Mouse (Mus musculus) erythroblast, embryonic 14.5 days (primary cell): ENCODE measurements at regions not wholly inside any gene's neighbourhood (a gene's known extent, or its start where the extent isn't known, plus 50 kb on each side); places are given as distances from the start of the nearest gene placed in this dataset.

Experiments used
- H3K27me3 ChIP-seq: 2 replicates; pipeline ENCODE4 v1.6.1; 2012; ENCODE audit warnings: inconsistent platforms; ENCODE audit not compliant: control insufficient read depth
- H3K36me3 ChIP-seq: 2 replicates; pipeline ENCODE4 v1.6.1; 2012; ENCODE audit warnings: mild to moderate bottlenecking, inconsistent platforms; ENCODE audit not compliant: control insufficient read depth
- H3K4me1 ChIP-seq: 2 replicates; pipeline ENCODE4 v1.6.1; 2012; ENCODE audit warnings: inconsistent platforms; ENCODE audit not compliant: control insufficient read depth
- H3K4me3 ChIP-seq: replicated peaks from 2 replicates; pipeline ENCODE3; 2012; ENCODE audit warnings: moderate library complexity, mild to moderate bottlenecking, inconsistent platforms
- H3K9me3 ChIP-seq: 2 replicates; pipeline ENCODE4 v1.6.1; 2012; ENCODE audit warnings: low read length, inconsistent platforms, mixed read lengths; ENCODE audit not compliant: control insufficient read depth
- GATA1 ChIP-seq: IDR thresholded peaks from 2 replicates; pipeline ENCODE4 v1.6.1; 2012; ENCODE audit warnings: low read length, inconsistent platforms, mixed read lengths
- TAL1 ChIP-seq: IDR thresholded peaks from 3 replicates; pipeline ENCODE4 v1.6.1; 2012; ENCODE audit warnings: low read length, inconsistent platforms, mixed read lengths

DNA sequence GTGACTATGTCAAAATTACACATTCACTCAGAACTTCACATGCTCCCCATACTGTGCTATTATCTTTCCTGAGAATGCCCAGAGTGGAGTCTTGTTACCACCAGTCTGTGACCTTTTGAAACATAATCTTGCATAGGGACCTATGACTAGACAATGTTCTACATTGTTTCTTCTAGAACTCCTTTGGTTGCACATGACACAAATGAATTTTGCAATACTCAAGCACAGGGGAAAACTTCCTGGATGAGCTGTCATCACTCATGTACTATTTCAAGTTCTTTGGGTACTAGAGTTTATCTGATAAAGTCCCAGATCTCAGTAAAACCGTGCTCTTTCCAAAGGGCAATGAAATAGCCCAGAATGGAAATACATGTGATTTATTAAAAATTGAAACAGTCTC lies 1901.0 kb upstream of the Lrrc6 start:
- Histone ChIP-seq H3K27me3 (no peaks in the 10 kb centered on the region), H3K4me3 (no peak overlapping the region), H3K9me3 (no peaks in the 10 kb centered on the region), H3K36me3 (no peaks in the 10 kb centered on the region), H3K4me1 (no peaks in the 10 kb centered on the region)
- TF ChIP-seq GATA1 (no peak), TAL1 (no peak)

DNA sequence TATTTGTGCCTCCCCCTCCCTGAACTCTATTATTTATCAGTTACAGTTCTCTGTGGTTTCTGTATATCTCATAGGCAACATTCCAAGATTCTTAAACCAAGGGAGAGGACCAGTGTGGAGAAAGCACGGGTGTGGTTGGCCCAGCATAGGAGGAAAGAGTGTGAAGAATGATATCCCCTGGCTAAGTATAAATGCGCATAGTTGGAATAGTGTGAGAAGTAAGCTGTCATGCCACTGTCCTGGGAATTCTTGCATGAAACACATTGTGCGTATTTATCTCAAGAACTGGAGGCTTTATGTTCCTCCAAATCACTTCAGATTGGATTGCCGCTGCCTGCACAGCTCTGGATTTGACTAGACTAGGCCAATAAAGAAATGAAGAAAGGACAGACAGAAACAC lies 1900.3 kb upstream of the Lrrc6 start:
- H3K4me3 ChIP-seq = no peak overlapping the region
- H3K9me3 ChIP-seq = no peaks in the 10 kb centered on the region
- H3K36me3 ChIP-seq = no peaks in the 10 kb centered on the region
- H3K4me1 ChIP-seq = no peaks in the 10 kb centered on the region
- TF ChIP-seq GATA1 (no peak), TAL1 (no peak)
- no peaks in the 10 kb centered on the region for H3K27me3 ChIP-seq

GRCm38 (mm10) chr15:68396566-68396965 lies 1895.9 kb upstream of the Lrrc6 start:
- TF ChIP-seq TAL1 (no peak), GATA1 (no peak)
- Histone ChIP-seq H3K36me3 (no peaks in the 10 kb centered on the region), H3K27me3 (no peaks in the 10 kb centered on the region), H3K4me1 (no peaks in the 10 kb centered on the region), H3K9me3 (no peaks in the 10 kb centered on the region), H3K4me3 (no peak overlapping the region)

DNA sequence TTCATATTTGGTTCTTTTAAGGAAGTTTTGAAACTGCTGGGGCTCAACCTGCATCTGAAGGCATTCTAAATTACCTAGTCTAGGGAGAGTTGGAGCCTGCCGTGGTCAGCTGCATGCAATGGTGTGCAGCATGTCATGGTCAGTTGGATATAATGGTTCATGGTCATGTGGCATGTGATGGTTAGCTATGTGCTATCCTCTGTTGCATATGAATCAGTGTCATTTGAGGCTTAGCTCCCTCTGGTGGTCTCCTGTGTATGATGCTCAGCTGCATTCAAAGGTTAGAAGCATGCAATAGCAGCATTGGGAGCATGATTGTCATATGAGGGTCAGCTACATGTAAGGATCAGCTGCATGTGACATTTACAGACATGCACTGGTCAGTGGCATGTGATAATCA lies 1894.0 kb upstream of the Lrrc6 start:
- no peak for TF ChIP-seq GATA1
- no peaks in the 10 kb centered on the region for H3K27me3 ChIP-seq
- H3K9me3 ChIP-seq = no peaks in the 10 kb centered on the region
- no peak overlapping the region for H3K4me3 ChIP-seq
- no peaks in the 10 kb centered on the region for H3K36me3 ChIP-seq
- H3K4me1 ChIP-seq = no peaks in the 10 kb centered on the region

GRCm38 (mm10) chr15:68394157-68394556 lies 1893.4 kb upstream of the Lrrc6 start:
- H3K4me3 ChIP-seq = no peak overlapping the region
- H3K27me3 ChIP-seq = no peaks in the 10 kb centered on the region
- H3K9me3 ChIP-seq = no peaks in the 10 kb centered on the region
- H3K36me3 ChIP-seq = no peaks in the 10 kb centered on the region
- no peaks in the 10 kb centered on the region for H3K4me1 ChIP-seq
- TF ChIP-seq TAL1 = no peak
- TF ChIP-seq GATA1 = no peak

GRCm38 (mm10) chr15:68391737-68392136 lies 1891.0 kb upstream of the Lrrc6 start:
- H3K4me3 ChIP-seq = no peak overlapping the region

DNA sequence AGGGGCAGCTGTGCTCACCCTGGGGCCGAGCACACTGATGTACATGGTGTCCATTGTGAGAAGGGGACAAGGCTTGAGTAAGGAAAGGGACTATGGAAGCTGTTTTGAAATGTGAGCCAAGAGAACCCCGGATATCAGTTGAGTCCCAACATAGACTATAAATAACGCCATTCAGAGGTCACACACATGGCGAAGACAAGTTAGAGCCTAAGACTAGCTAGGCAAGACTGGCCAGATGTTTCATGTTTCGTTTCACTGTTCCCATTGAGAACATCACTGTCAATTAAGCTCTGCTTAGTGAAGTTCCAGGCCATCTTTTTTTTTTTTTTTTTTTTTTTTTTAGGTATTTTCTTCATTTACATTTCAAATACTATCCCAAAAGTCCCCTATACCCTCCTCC lies 1889.1 kb upstream of the Lrrc6 start:
- Histone ChIP-seq H3K27me3 (no peaks in the 10 kb centered on the region), H3K36me3 (no peaks in the 10 kb centered on the region), H3K9me3 (no peaks in the 10 kb centered on the region), H3K4me3 (no peak overlapping the region), H3K4me1 (no peaks in the 10 kb centered on the region)
- no peak for TF ChIP-seq TAL1

More at GRCm38 (mm10) chr15:68391737-68392136, 1891.0 kb upstream of the Lrrc6 start:
- H3K27me3 ChIP-seq = no peaks in the 10 kb centered on the region
- H3K36me3 ChIP-seq = no peaks in the 10 kb centered on the region
- H3K4me1 ChIP-seq = no peaks in the 10 kb centered on the region
- no peak for TF ChIP-seq TAL1
- no peak for TF ChIP-seq GATA1
- H3K9me3 ChIP-seq = no peaks in the 10 kb centered on the region

- no peaks in the 10 kb centered on the region for H3K9me3 ChIP-seq
- H3K4me1 ChIP-seq = no peaks in the 10 kb centered on the region
- no peaks in the 10 kb centered on the region for H3K27me3 ChIP-seq
- no peaks in the 10 kb centered on the region for H3K36me3 ChIP-seq
- TF ChIP-seq TAL1 (no peak), GATA1 (no peak)
- no peak overlapping the region for H3K4me3 ChIP-seq
These were observed 1886.8 kb upstream of the Lrrc6 start for GRCm38 (mm10) chr15:68387349-68388065.

DNA sequence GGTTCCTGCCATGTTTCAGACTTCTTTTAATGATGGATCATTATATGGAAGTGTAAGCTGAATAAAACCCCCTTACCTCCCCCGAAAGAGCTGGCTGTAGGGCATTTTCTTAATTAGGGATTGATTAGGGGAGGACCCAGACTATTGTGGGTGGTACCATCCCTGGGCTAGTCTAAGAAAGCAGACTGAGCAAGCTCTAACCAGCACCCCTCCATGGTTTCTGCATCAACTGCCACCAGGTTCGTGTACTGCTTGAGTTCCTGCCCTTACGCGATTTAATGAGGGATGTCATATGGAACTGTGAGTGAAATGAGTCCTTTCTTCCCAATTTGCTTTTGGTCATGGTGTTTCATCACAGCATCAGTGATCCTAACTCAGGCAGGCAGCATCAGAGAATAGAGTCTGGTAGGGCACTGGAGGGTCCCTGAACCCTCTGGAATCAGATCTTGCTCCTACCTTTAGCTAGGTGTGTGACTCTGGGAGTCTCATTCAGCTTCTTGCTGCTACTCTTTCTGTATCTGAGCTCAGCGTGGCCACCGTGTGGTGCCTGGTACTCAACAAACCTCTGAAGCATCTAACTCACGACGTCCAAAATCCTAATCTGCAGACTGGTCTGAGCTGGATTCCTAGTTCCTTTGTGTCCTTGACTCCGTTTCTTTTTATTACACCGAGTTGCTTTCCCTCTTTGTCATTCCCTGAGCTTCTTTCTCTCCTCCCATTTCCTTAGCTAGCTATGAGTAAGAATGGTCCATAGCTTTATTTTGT lies 1884.0 kb upstream of the Lrrc6 start:
- no peak overlapping the region for H3K4me3 ChIP-seq
- H3K36me3 ChIP-seq = no peaks in the 10 kb centered on the region
- no peaks in the 10 kb centered on the region for H3K27me3 ChIP-seq
- no peaks in the 10 kb centered on the region for H3K4me1 ChIP-seq
- H3K9me3 ChIP-seq = no peaks in the 10 kb centered on the region
- TF ChIP-seq TAL1 (no peak), GATA1 (no peak)
